Mouse (Mus musculus) liver, embryonic 14.5 days (tissue): ENCODE measurements around the gene Chd2. TPM values are rescaled to one million over a fixed set of nuclear protein-coding genes. Genes with fewer than 3 reads are reported as not detected.

Source experiments
- ATAC-seq: fragments of 200-750 bp; cut with Nextera tagmentation; 2 replicates; pipeline ENCODE4 v1.8.0; 2017; ENCODE audit warnings: moderate number of reproducible peaks, mild to moderate bottlenecking, moderate library complexity; ENCODE audit not compliant: insufficient read depth
- DNase-seq, 3 experiments: peaks; one replicate each; pipeline ENCODE4 v3.0.0-alpha.2; 2012 to 2013; ENCODE audit warnings: low read depth in 3 of 3, low spot score in 3 of 3
- H3K27ac ChIP-seq: fragments of 300-500 bp; sonication (generic); 2 replicates; pipeline ENCODE4 v1.5.1; 2014; ENCODE audit warnings: moderate library complexity, mild to moderate bottlenecking, control low read depth, inconsistent platforms
- H3K27me3 ChIP-seq: fragments of 300-500 bp; sonication (generic); 2 replicates; pipeline ENCODE4 v1.6.1; 2014; ENCODE audit warnings: mild to moderate bottlenecking, low read length, moderate library complexity; ENCODE audit not compliant: control insufficient read depth, insufficient read depth
- H3K36me3 ChIP-seq: fragments of 300-500 bp; sonication (generic); replicated peaks from 2 replicates; pipeline ENCODE4 v1.6.1; 2014; ENCODE audit warnings: low read depth; ENCODE audit not compliant: control insufficient read depth, insufficient read depth
- H3K4me1 ChIP-seq, 2 experiments: fragments of 200-500 bp in 1 of 2; fragments of 300-500 bp in 1 of 2; sonication (generic) in 1 of 2; replicated peaks; 2 replicates each; pipeline ENCODE4 v1.6.1; 2012 to 2014; ENCODE audit warnings: antibody characterized with exemption in 1 of 2, inconsistent platforms in 1 of 2, low read length in 1 of 2; ENCODE audit not compliant: control insufficient read depth in 2 of 2, insufficient read depth in 2 of 2
- H3K4me2 ChIP-seq: fragments of 300-500 bp; sonication (generic); 2 replicates; pipeline ENCODE4 v1.6.1; 2014; ENCODE audit warnings: low read depth, mild to moderate bottlenecking, control low read depth, moderate library complexity
- H3K4me3 ChIP-seq, 2 experiments: fragments of 200-500 bp in 1 of 2; fragments of 300-500 bp in 1 of 2; sonication (generic) in 1 of 2; 2 replicates each; pipeline ENCODE4 v1.5.1; 2012 to 2014; ENCODE audit warnings: low read depth in 2 of 2, low read length in 2 of 2, mild to moderate bottlenecking in 2 of 2, control low read depth in 1 of 2, inconsistent platforms in 1 of 2, moderate library complexity in 1 of 2; ENCODE audit not compliant: insufficient read depth in 1 of 2
- H3K9ac ChIP-seq: fragments of 300-500 bp; sonication (generic); replicated peaks from 2 replicates; pipeline ENCODE4 v1.6.1; 2014; ENCODE audit warnings: mild to moderate bottlenecking, control low read depth, moderate library complexity
- H3K9me3 ChIP-seq: fragments of 300-500 bp; sonication (generic); 2 replicates; pipeline ENCODE4 v1.6.1; 2016; ENCODE audit warnings: low read length, mixed read lengths; ENCODE audit not compliant: control insufficient read depth
- CTCF ChIP-seq: IDR thresholded peaks from 2 replicates; pipeline ENCODE4 v1.5.1; 2016; ENCODE audit warnings: antibody characterized with exemption, low read depth, control low read depth
- EP300 ChIP-seq: IDR thresholded peaks from 2 replicates; pipeline ENCODE4 v1.6.1; 2016; ENCODE audit warnings: antibody characterized with exemption, low read depth
- WGBS: fragments of 180-500 bp; shearing (Covaris S2); extraction: QIAGEN DNeasy Blood & Tissue Kit; methylation state at CpG from one replicate; pipeline ENCODE4 v1.1.7; 2014; ENCODE audit not compliant: insufficient replicate concordance; 5-methylcytosine and 5-hydroxymethylcytosine counted together
- polyA plus RNA-seq, 2 experiments: library from polyadenylated mRNA; depleted of rRNA in 1 of 2; stranded (reverse) in 1 of 2; unstranded in 1 of 2; fragments of >200 nt; fragmentation: Nextera tagmentation in 1 of 2; extraction: Ambion mirVana in 1 of 2; gene quantifications; 2 replicates each; pipeline versions ENCODE4 v1.2.1 to v1.2.3; 2012 to 2014

Gene Chd2
- polyA plus RNA-seq, 2 experiments = 12.0 to 14.8 TPM

DNA sequence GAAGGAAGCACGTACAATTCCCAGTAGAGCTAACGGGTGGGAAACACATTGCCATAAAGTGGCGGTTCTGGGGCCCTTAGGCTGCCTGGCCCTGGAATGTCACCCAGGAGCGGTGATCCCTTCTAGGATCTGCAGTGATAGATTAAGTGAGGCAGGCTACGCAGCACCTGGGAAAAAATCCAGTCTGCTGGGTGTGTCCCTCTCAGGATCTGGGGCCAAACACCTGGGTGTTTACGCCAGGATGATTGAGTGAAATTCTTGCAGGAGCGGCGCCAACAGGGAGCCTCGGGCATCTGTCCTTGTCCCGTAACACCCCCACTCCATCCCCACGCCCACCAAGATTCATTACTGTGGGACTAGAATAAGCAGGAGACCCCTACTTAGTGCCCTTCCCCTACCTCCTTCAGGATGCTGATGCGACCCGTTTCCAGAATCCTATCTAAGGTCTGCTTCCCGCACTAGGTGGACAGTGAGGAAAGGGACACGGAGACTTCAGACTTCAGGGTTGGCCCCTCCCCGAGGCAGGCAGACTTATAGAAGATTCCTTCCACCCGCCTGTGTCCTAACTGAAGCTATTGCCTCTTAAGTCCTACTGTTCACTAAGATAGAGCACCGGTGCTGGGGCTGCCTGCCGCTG, 142.7 kb downstream of the Chd2 start:
- Histone ChIP-seq H3K27me3 (peaks cover 23% of the 10 kb centered on the region), H3K4me1 (no peaks in the 10 kb centered on the region), H3K4me2 (peak overlapping the region; percentile 24; the same call in 1 of the 2 replicates), H3K9ac (no peak overlapping the region), H3K27ac (no peak overlapping the region), H3K36me3 (no peaks in the 10 kb centered on the region), H3K4me3 (no peak overlapping the region), H3K9me3 (no peaks in the 10 kb centered on the region)
- ATAC-seq (no peak), DNase-seq (no peak)
- WGBS = 6% methylated on average over 19 of the region's 19 CpGs
- no peak for TF ChIP-seq EP300
- no peak for TF ChIP-seq CTCF

GRCm38 (mm10) chr7:73398319-73398718, 143.3 kb downstream of the Chd2 start:
- WGBS = 5% methylated on average over 11 of the region's 11 CpGs
- no peak for TF ChIP-seq EP300
- peak in 1 of 3 experiments; percentile 14 for DNase-seq

DNA sequence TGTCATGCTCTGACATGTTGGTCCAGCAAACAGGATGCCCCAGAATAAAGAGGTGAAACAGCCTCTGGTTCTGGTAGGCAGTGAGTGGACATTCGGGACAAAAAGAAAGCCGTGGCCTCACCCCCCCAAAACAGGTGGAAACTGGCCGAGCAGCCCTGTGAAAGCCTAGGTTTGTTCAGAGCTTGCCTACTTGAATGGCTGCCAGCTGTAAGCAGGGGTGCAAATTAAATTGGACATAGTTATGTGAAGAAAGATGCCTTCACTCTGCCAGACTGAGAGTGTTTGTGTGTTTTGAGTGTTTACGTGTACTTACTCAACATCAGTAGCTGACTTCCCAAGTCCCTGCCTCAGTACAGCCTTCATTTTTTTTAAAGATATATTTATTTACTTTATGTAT, 147.6 kb downstream of the Chd2 start:
- Histone ChIP-seq H3K27ac (no peak overlapping the region), H3K4me1 (no peaks in the 10 kb centered on the region), H3K27me3 (peaks cover 50% of the 10 kb centered on the region), H3K4me2 (no peak overlapping the region), H3K4me3 (no peak overlapping the region), H3K36me3 (no peaks in the 10 kb centered on the region), H3K9me3 (no peaks in the 10 kb centered on the region), H3K9ac (no peak overlapping the region)
- WGBS = 56% methylated on average over 4 of the region's 4 CpGs
- TF ChIP-seq EP300 (no peak), CTCF (no peak)
- ATAC-seq (no peak), DNase-seq (no peak)

More at GRCm38 (mm10) chr7:73398319-73398718, 143.3 kb downstream of the Chd2 start:
- no peaks in the 10 kb centered on the region for H3K9me3 ChIP-seq
- no peak overlapping the region for H3K9ac ChIP-seq
- H3K4me3 ChIP-seq = no peak overlapping the region
- H3K27me3 ChIP-seq = peaks cover 27% of the 10 kb centered on the region
- no peak overlapping the region for H3K27ac ChIP-seq
- no peak for ATAC-seq
- no peaks in the 10 kb centered on the region for H3K36me3 ChIP-seq
- H3K4me1 ChIP-seq = no peaks in the 10 kb centered on the region
- H3K4me2 ChIP-seq = no peak overlapping the region

- TF ChIP-seq EP300 = no peak
- TF ChIP-seq CTCF = no peak
- Histone ChIP-seq H3K4me3 (no peak overlapping the region), H3K4me1 (no peaks in the 10 kb centered on the region), H3K27me3 (peaks cover 46% of the 10 kb centered on the region), H3K9me3 (no peaks in the 10 kb centered on the region), H3K27ac (no peak overlapping the region), H3K36me3 (no peaks in the 10 kb centered on the region), H3K4me2 (no peak overlapping the region), H3K9ac (no peak overlapping the region)
- DNase-seq (no peak), ATAC-seq (no peak)
- 50% methylated on average over 9 of the region's 9 CpGs for WGBS
Observed at GRCm38 (mm10) chr7:73393307-73394012, 148.2 kb downstream of the Chd2 start.

GRCm38 (mm10) chr7:73392359-73392758, 149.3 kb downstream of the Chd2 start:
- H3K36me3 ChIP-seq = no peaks in the 10 kb centered on the region
- under 1% methylated on average over 9 of the region's 9 CpGs for WGBS
- ATAC-seq = no peak
- DNase-seq = no peak
- H3K9me3 ChIP-seq = no peaks in the 10 kb centered on the region
- no peaks in the 10 kb centered on the region for H3K4me1 ChIP-seq
- H3K27me3 ChIP-seq = peaks cover 46% of the 10 kb centered on the region
- H3K9ac ChIP-seq = no peak overlapping the region
- H3K4me2 ChIP-seq = peak overlapping the region; percentile 53
- no peak overlapping the region for H3K27ac ChIP-seq
- H3K4me3 ChIP-seq = no peak overlapping the region; a peak in 2 of 4 replicates
- TF ChIP-seq CTCF (no peak), EP300 (no peak)
